Comparison of ENCODE assay signal across 8 mouse cellular contexts in genomic region chr7:75910035-75910651, GRCm38 (mm10).
DNase-seq lines count a peak whose midpoint lies in the region; ATAC-seq and TF ChIP-seq lines count a peak whose summit lies in the region.

No protein-coding gene starts in this region.

- H3K4me3 ChIP-seq in forebrain, embryonic 16.5 days (replicated peaks; ENCODE audit: low read length), result peak overlapping the region; percentile 37
- H3K4me3 ChIP-seq in hindbrain, embryonic 13.5 days, result peak overlapping the region; percentile 32
- peak overlapping the region; percentile 19; the same call in 1 of the 2 replicates for H3K4me3 ChIP-seq in lung, postnatal 0 days (ENCODE audit: low read depth, low read length)

- peak overlapping the region; percentile 44 for H3K9ac ChIP-seq in forebrain, embryonic 16.5 days (replicated peaks; ENCODE audit: low read depth, low read length)
- peak overlapping the region; percentile 68 for H3K9ac ChIP-seq in hindbrain, embryonic 13.5 days
- no peak overlapping the region for H3K9ac ChIP-seq in lung, postnatal 0 days (replicated peaks; ENCODE audit: low read depth)

- peak; percentile 89 for DNase-seq in MN1 (ENCODE audit: low spot score)
- DNase-seq in cerebellum, adult 11 months, result peak; percentile 25
- DNase-seq in layer of hippocampus, postnatal 10 days (ENCODE audit: low spot score in 2 of 2), result peak; percentile 61 to 69
- DNase-seq in lung, postnatal 0 days (ENCODE audit: low spot score), result peak; percentile 95
- DNase-seq in retina, adult 2 months (ENCODE audit: low read depth, low spot score), result peak; percentile 39
- DNase-seq in thymus, postnatal 4 days, result peak; percentile 66

- ATAC-seq in forebrain, embryonic 16.5 days, result peak; percentile 76
- peak; percentile 87 for ATAC-seq in hindbrain, embryonic 13.5 days (ENCODE audit: low FRiP score)
- peak; percentile 75 for ATAC-seq in lung, postnatal 0 days

- H3K36me3 ChIP-seq in forebrain, embryonic 16.5 days (ENCODE audit: control insufficient read depth, insufficient read depth), result no peaks in the 10 kb centered on the region
- H3K36me3 ChIP-seq in hindbrain, embryonic 13.5 days, result no peaks in the 10 kb centered on the region
- no peaks in the 10 kb centered on the region for H3K36me3 ChIP-seq in lung, postnatal 0 days (ENCODE audit: insufficient read depth, low read length)

- H3K27me3 ChIP-seq in forebrain, embryonic 16.5 days (replicated peaks; ENCODE audit: control insufficient read depth, insufficient read depth, low read length), result no peaks in the 10 kb centered on the region
- 0 out of 2 replicates have a peak, but pooled peaks cover 2% of the 10 kb centered on the region for H3K27me3 ChIP-seq in hindbrain, embryonic 13.5 days
- no peaks in the 10 kb centered on the region for H3K27me3 ChIP-seq in lung, postnatal 0 days (replicated peaks; ENCODE audit: insufficient read depth, low read length)

- peak; percentile 92 for TF ChIP-seq CTCF in lung, postnatal 0 days (IDR thresholded peaks at IDR 0.05)

- 2% methylated on average over 11 of the region's 11 CpGs for WGBS in forebrain, embryonic 16.5 days
- WGBS in hindbrain, embryonic 13.5 days, result 4% methylated on average over 11 of the region's 11 CpGs
- WGBS in lung, postnatal 0 days, result 3% methylated on average over 11 of the region's 11 CpGs

- H3K27ac ChIP-seq in forebrain, embryonic 16.5 days (ENCODE audit: low read length), result peak overlapping the region; percentile 37
- peak overlapping the region; percentile 80 for H3K27ac ChIP-seq in hindbrain, embryonic 13.5 days
- no peak overlapping the region for H3K27ac ChIP-seq in lung, postnatal 0 days (ENCODE audit: low read length)

- peak overlapping the region; percentile 42 for H3K4me2 ChIP-seq in forebrain, embryonic 16.5 days (ENCODE audit: low read length)
- H3K4me2 ChIP-seq in hindbrain, embryonic 13.5 days, result peak overlapping the region; percentile 55
- H3K4me2 ChIP-seq in lung, postnatal 0 days (replicated peaks; ENCODE audit: low read depth, low read length), result peak overlapping the region; percentile 41

- H3K9me3 ChIP-seq in forebrain, embryonic 16.5 days (ENCODE audit: control insufficient read depth, low read length), result no peaks in the 10 kb centered on the region
- no peaks in the 10 kb centered on the region for H3K9me3 ChIP-seq in hindbrain, embryonic 13.5 days
- no peaks in the 10 kb centered on the region for H3K9me3 ChIP-seq in lung, postnatal 0 days (ENCODE audit: low read length)

- H3K4me1 ChIP-seq in forebrain, embryonic 16.5 days (replicated peaks; ENCODE audit: control insufficient read depth, insufficient read depth, low read length), result peaks cover 6% of the 10 kb centered on the region
- H3K4me1 ChIP-seq in hindbrain, embryonic 13.5 days (replicated peaks), result peaks cover 10% of the 10 kb centered on the region
- H3K4me1 ChIP-seq in lung, postnatal 0 days (ENCODE audit: insufficient read depth, low read depth, low read length), result no peaks in the 10 kb centered on the region

- TF ChIP-seq EP300 in lung, postnatal 0 days (IDR thresholded peaks at IDR 0.05), result no peak

Comparison
In these comparisons a context has a peak if more than half of its experiments do, and no peak if none do; other contexts are left out.
1. DNase-seq: peak in every context shown above with its lines; median percentile 95 in lung, postnatal 0 days; 89 in MN1; 66 in thymus, postnatal 4 days; 65 in layer of hippocampus, postnatal 10 days; 39 in retina, adult 2 months; 25 in cerebellum, adult 11 months.